ENCODE assay signal across 19 mouse cellular contexts in genomic region chr11:18845466-18845865, GRCm38 (mm10).
DNase-seq lines count a peak whose midpoint lies in the region; ATAC-seq and TF ChIP-seq lines count a peak whose summit lies in the region.
"Had no signal": no experiment of that assay in that cellular context is flagged by ENCODE, and none has a peak within 500 bp of the region (broad histone marks: within the 10 kb centered on the region; RNA-seq: fewer than 3 reads in every experiment).

No protein-coding gene starts in this region.

- DNase-seq in intestine, embryonic 14.5 days (ENCODE audit: low spot score) = no peak
- DNase-seq in retina, postnatal 1 day = peak; percentile 75
- DNase-seq in retina, embryonic 14.5 days (ENCODE audit: low spot score) = no peak
- peak; percentile 51 for DNase-seq in fat pad, adult 2 months (ENCODE audit: extremely low read depth, low read depth, low spot score)
- peak; percentile 8 for DNase-seq in retina, postnatal 7 days (ENCODE audit: low read depth, low spot score)
- no peak for DNase-seq in ovary, postnatal 14 days (ENCODE audit: low spot score)
- DNase-seq in embryo, embryonic 10.5 days (ENCODE audit: low spot score) = no peak
- DNase-seq: B cell, adult 2 months; cerebellum, adult 9-10 months; gastrocnemius, postnatal 25 days; kidney, postnatal 4 days; thymus, postnatal 25 days had no signal

- TF ChIP-seq CTCF in intestine, postnatal 0 days (IDR thresholded peaks at IDR 0.05; ENCODE audit: low read depth) = no peak

- H3K9me3 ChIP-seq in intestine, embryonic 14.5 days (ENCODE audit: control insufficient read depth, low read length) = no peaks in the 10 kb centered on the region
- H3K9me3 ChIP-seq in intestine, postnatal 0 days (ENCODE audit: control insufficient read depth) = no peaks in the 10 kb centered on the region
- H3K9me3 ChIP-seq: forebrain, embryonic 13.5 days; kidney, embryonic 15.5 days; liver, embryonic 15.5 days; midbrain, embryonic 12.5 days; neural tube, embryonic 13.5 days had no signal

- H3K4me3 ChIP-seq in intestine, embryonic 14.5 days (ENCODE audit: low read depth, low read length) = no peak overlapping the region
- H3K4me3 ChIP-seq in intestine, postnatal 0 days (ENCODE audit: low read depth, low read length) = no peak overlapping the region
- H3K4me3 ChIP-seq: forebrain, embryonic 13.5 days; kidney, embryonic 15.5 days; liver, embryonic 15.5 days; midbrain, embryonic 12.5 days; neural tube, embryonic 13.5 days had no signal

- H3K27me3 ChIP-seq in intestine, embryonic 14.5 days (replicated peaks; ENCODE audit: control insufficient read depth, insufficient read depth, low read length) = no peaks in the 10 kb centered on the region
- H3K27me3 ChIP-seq in intestine, postnatal 0 days (replicated peaks; ENCODE audit: control insufficient read depth, insufficient read depth, low read length) = no peaks in the 10 kb centered on the region
- H3K27me3 ChIP-seq: forebrain, embryonic 13.5 days; kidney, embryonic 15.5 days; liver, embryonic 15.5 days; midbrain, embryonic 12.5 days; neural tube, embryonic 13.5 days had no signal

- 70% methylated on average over 6 of the region's 6 CpGs for WGBS in intestine, embryonic 14.5 days
- 66% methylated on average over 6 of the region's 6 CpGs for WGBS in intestine, postnatal 0 days

- no peak overlapping the region for H3K4me2 ChIP-seq in intestine, embryonic 14.5 days (ENCODE audit: low read length)
- no peak overlapping the region for H3K4me2 ChIP-seq in intestine, postnatal 0 days (replicated peaks; ENCODE audit: low read depth)
- H3K4me2 ChIP-seq: forebrain, embryonic 13.5 days; kidney, embryonic 15.5 days; liver, embryonic 15.5 days; midbrain, embryonic 12.5 days; neural tube, embryonic 13.5 days had no signal

- peak overlapping the region; percentile 29; the same call in 1 of the 2 replicates for H3K27ac ChIP-seq in intestine, embryonic 14.5 days (ENCODE audit: low read depth)
- H3K27ac ChIP-seq in intestine, postnatal 0 days (ENCODE audit: low read depth, low read length) = no peak overlapping the region
- H3K27ac ChIP-seq: forebrain, embryonic 13.5 days; kidney, embryonic 15.5 days; liver, embryonic 15.5 days; midbrain, embryonic 12.5 days; neural tube, embryonic 13.5 days had no signal

- peaks cover 6% of the 10 kb centered on the region; the same call in 1 of the 2 replicates for H3K4me1 ChIP-seq in intestine, embryonic 14.5 days (replicated peaks; ENCODE audit: control insufficient read depth, insufficient read depth, low read length)
- no peaks in the 10 kb centered on the region for H3K4me1 ChIP-seq in intestine, postnatal 0 days (replicated peaks; ENCODE audit: control insufficient read depth, insufficient read depth, low read length)
- H3K4me1 ChIP-seq: forebrain, embryonic 13.5 days; liver, embryonic 15.5 days; midbrain, embryonic 12.5 days; neural tube, embryonic 13.5 days had no signal

- no peak for ATAC-seq in intestine, embryonic 14.5 days (replicated peaks; ENCODE audit: low FRiP score, low TSS enrichment, low read depth)
- ATAC-seq in intestine, postnatal 0 days = no peak
- ATAC-seq: forebrain, embryonic 13.5 days; inflammation-experienced regulatory T-cells, adult 6 months had no signal

- H3K36me3 ChIP-seq in intestine, embryonic 14.5 days (ENCODE audit: control insufficient read depth, insufficient read depth, low read length) = no peaks in the 10 kb centered on the region
- H3K36me3 ChIP-seq in intestine, postnatal 0 days (ENCODE audit: control insufficient read depth, insufficient read depth) = no peaks in the 10 kb centered on the region
- H3K36me3 ChIP-seq: kidney, embryonic 15.5 days; liver, embryonic 15.5 days; midbrain, embryonic 12.5 days; neural tube, embryonic 13.5 days had no signal

- no peak overlapping the region for H3K9ac ChIP-seq in intestine, embryonic 14.5 days (ENCODE audit: low read length)
- no peak overlapping the region for H3K9ac ChIP-seq in intestine, postnatal 0 days (ENCODE audit: low read depth, low read length)
- H3K9ac ChIP-seq: forebrain, embryonic 13.5 days; kidney, embryonic 15.5 days; liver, embryonic 15.5 days; midbrain, embryonic 12.5 days; neural tube, embryonic 13.5 days had no signal

Comparison
In these comparisons a context has a peak if more than half of its experiments do, and no peak if none do; other contexts are left out.
1. DNase-seq: peak in retina, postnatal 1 day (single experiment), fat pad, adult 2 months (single experiment) and retina, postnatal 7 days (single experiment); none in intestine, embryonic 14.5 days (single experiment), retina, embryonic 14.5 days (single experiment), ovary, postnatal 14 days (single experiment) and embryo, embryonic 10.5 days (single experiment).